Mouse (Mus musculus): ENCODE measurements around the gene Fads1. TPM values are rescaled to one million over a fixed set of nuclear protein-coding genes. Genes with fewer than 3 reads are reported as not detected.
"Not testable (repeated sequence)": the region's sequence is repeated elsewhere in the genome, so short reads cannot be mapped to it uniquely, and the experiment has no call there.

The Fads1 gene
- polyA plus RNA-seq, 1 experiment from 2014 or later = 154 TPM

DNA sequence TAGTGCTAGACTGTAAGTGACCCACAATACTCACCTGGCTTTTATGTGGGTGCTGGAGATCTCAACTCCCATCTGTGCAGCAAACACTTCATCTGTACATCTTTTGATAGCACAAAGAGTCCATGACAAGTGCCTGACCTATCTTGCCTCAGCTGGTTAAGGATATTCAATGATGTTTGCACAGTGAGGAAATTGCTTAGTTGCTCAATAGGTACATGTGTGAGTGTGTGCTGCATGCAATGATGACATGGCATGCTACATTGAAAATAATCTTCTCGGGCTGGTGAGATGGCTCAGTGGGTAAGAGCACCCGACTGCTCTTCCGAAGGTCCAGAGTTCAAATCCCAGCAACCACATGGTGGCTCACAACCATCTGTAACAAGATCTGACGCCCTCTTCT, 16.8 kb upstream of the Fads1 start:
- not testable (repeated sequence) for H3K27ac ChIP-seq (ENCODE audit: low read length); ATAC-seq; H3K27me3 ChIP-seq (replicated peaks; ENCODE audit: control insufficient read depth, insufficient read depth, low read length); H3K36me3 ChIP-seq (ENCODE audit: control insufficient read depth, insufficient read depth, low read length); H3K4me1 ChIP-seq (ENCODE audit: control insufficient read depth, insufficient read depth, low read length); H3K9me3 ChIP-seq (ENCODE audit: control insufficient read depth, low read length); H3K9ac ChIP-seq (ENCODE audit: low read depth, low read length); H3K4me3 ChIP-seq (ENCODE audit: low read length); H3K4me2 ChIP-seq (ENCODE audit: low read depth, low read length)
- 95% methylated on average over 4 of the region's 4 CpGs for WGBS

DNA sequence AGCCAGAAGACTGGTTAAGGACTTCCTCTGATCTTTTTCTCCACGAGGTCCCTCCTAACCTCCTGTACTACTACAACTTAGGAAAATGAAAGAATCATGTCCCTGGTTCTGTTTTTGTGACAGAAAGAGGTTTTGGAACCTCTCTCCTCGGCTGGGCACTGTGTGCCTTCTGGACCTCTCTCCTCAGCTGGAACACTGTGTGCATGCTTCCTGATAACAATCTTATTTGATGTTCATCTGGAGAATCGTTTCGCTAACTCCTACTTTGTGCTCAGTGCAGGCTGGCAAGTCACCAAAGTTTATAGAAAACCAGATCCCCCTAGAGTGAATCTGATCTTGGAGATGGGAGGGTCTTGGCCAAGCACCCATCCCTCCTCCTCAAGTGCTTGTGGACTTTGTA, 15.6 kb upstream of the Fads1 start:
- H3K4me1 ChIP-seq (ENCODE audit: control insufficient read depth, insufficient read depth, low read length) = no peaks in the 10 kb centered on the region
- H3K9me3 ChIP-seq (ENCODE audit: control insufficient read depth, low read length) = no peaks in the 10 kb centered on the region
- H3K36me3 ChIP-seq (ENCODE audit: control insufficient read depth, insufficient read depth, low read length) = no peaks in the 10 kb centered on the region
- no peak overlapping the region for H3K4me2 ChIP-seq (ENCODE audit: low read depth, low read length)
- WGBS = 70% methylated on average over 4 of the region's 4 CpGs
- no peak for ATAC-seq
- no peak overlapping the region for H3K9ac ChIP-seq (ENCODE audit: low read depth, low read length)
- no peaks in the 10 kb centered on the region for H3K27me3 ChIP-seq (replicated peaks; ENCODE audit: control insufficient read depth, insufficient read depth, low read length)
- no peak overlapping the region for H3K4me3 ChIP-seq (ENCODE audit: low read length)
- no peak overlapping the region for H3K27ac ChIP-seq (ENCODE audit: low read length)

DNA sequence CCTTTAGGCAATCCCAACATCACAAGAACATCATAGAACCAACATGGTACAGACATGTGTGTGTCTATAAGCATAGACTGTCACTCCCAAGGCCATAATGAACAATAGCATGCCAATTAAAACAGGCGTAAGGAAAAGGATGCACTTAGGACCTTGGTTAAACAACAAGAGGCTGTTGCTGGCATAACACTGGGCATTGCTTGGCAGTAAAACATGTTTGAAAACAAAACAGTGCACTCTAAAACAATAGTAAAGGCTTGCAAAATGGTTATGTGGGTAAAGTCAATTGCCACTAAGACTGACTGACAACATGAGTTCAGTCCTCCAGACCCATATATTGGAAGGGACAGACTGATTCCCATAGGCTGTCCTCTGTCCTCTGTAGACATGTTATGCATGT, 14.7 kb upstream of the Fads1 start:
- no peak overlapping the region for H3K4me3 ChIP-seq (ENCODE audit: low read length)
- H3K27me3 ChIP-seq (replicated peaks; ENCODE audit: control insufficient read depth, insufficient read depth, low read length) = no peaks in the 10 kb centered on the region
- H3K4me1 ChIP-seq (ENCODE audit: control insufficient read depth, insufficient read depth, low read length) = no peaks in the 10 kb centered on the region
- no peak overlapping the region for H3K9ac ChIP-seq (ENCODE audit: low read depth, low read length)
- no peaks in the 10 kb centered on the region for H3K36me3 ChIP-seq (ENCODE audit: control insufficient read depth, insufficient read depth, low read length)
- no peak for ATAC-seq
- no peaks in the 10 kb centered on the region for H3K9me3 ChIP-seq (ENCODE audit: control insufficient read depth, low read length)
- H3K4me2 ChIP-seq (ENCODE audit: low read depth, low read length) = no peak overlapping the region
- 87% methylated on average over 1 of the region's 1 CpGs for WGBS
- H3K27ac ChIP-seq (ENCODE audit: low read length) = no peak overlapping the region

GRCm38 (mm10) chr19:10168441-10168840, 14.2 kb upstream of the Fads1 start:
- Histone ChIP-seq H3K27ac (ENCODE audit: low read length) (no peak overlapping the region), H3K36me3 (ENCODE audit: control insufficient read depth, insufficient read depth, low read length) (no peaks in the 10 kb centered on the region), H3K4me3 (ENCODE audit: low read length) (no peak overlapping the region), H3K9me3 (ENCODE audit: control insufficient read depth, low read length) (no peaks in the 10 kb centered on the region), H3K27me3 (replicated peaks; ENCODE audit: control insufficient read depth, insufficient read depth, low read length) (no peaks in the 10 kb centered on the region), H3K9ac (ENCODE audit: low read depth, low read length) (no peak overlapping the region), H3K4me2 (ENCODE audit: low read depth, low read length) (no peak overlapping the region), H3K4me1 (ENCODE audit: control insufficient read depth, insufficient read depth, low read length) (no peaks in the 10 kb centered on the region)
- 82% methylated on average over 3 of the region's 3 CpGs for WGBS
- ATAC-seq = no peak

- ATAC-seq = no peak
- no peaks in the 10 kb centered on the region for H3K27me3 ChIP-seq (replicated peaks; ENCODE audit: control insufficient read depth, insufficient read depth, low read length)
These were observed 13.5 kb upstream of the Fads1 start for GRCm38 (mm10) chr19:10169179-10169578.

GRCm38 (mm10) chr19:10169692-10170330, 12.9 kb upstream of the Fads1 start:
- ATAC-seq; H3K9ac ChIP-seq (ENCODE audit: low read depth, low read length); H3K36me3 ChIP-seq (ENCODE audit: control insufficient read depth, insufficient read depth, low read length); H3K4me1 ChIP-seq (ENCODE audit: control insufficient read depth, insufficient read depth, low read length); H3K4me3 ChIP-seq (ENCODE audit: low read length); H3K9me3 ChIP-seq (ENCODE audit: control insufficient read depth, low read length); H3K4me2 ChIP-seq (ENCODE audit: low read depth, low read length); H3K27me3 ChIP-seq (replicated peaks; ENCODE audit: control insufficient read depth, insufficient read depth, low read length); H3K27ac ChIP-seq (ENCODE audit: low read length): not testable (repeated sequence)
- 83% methylated on average over 3 of the region's 3 CpGs for WGBS

More at GRCm38 (mm10) chr19:10169179-10169578, 13.5 kb upstream of the Fads1 start:
- Histone ChIP-seq H3K27ac (ENCODE audit: low read length) (no peak overlapping the region), H3K36me3 (ENCODE audit: control insufficient read depth, insufficient read depth, low read length) (no peaks in the 10 kb centered on the region), H3K4me3 (ENCODE audit: low read length) (no peak overlapping the region), H3K9ac (ENCODE audit: low read depth, low read length) (no peak overlapping the region), H3K4me2 (ENCODE audit: low read depth, low read length) (no peak overlapping the region), H3K4me1 (ENCODE audit: control insufficient read depth, insufficient read depth, low read length) (no peaks in the 10 kb centered on the region), H3K9me3 (ENCODE audit: control insufficient read depth, low read length) (no peaks in the 10 kb centered on the region)

DNA sequence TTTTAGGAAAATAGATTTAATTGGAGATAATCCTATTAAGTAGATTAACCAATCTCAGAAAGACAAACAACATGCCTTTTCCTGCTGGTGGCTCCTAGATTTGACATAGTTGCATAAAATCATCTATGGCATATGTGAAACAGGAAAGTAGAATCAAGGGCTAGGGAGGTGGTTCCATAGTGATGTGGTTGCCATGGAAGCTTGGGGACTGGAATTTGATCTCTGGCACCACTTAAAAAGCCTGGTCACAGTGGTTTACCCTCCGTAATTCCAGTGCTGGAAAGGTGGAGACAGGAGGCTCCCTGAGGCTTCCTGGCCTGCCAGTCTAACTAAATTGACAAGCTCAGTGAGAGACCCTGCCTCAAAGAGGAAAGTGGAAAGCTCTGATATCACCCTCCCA, 12.2 kb upstream of the Fads1 start:
- Histone ChIP-seq H3K27ac (ENCODE audit: low read length) (no peak overlapping the region), H3K9ac (ENCODE audit: low read depth, low read length) (no peak overlapping the region), H3K27me3 (replicated peaks; ENCODE audit: control insufficient read depth, insufficient read depth, low read length) (no peaks in the 10 kb centered on the region), H3K9me3 (ENCODE audit: control insufficient read depth, low read length) (no peaks in the 10 kb centered on the region), H3K4me1 (ENCODE audit: control insufficient read depth, insufficient read depth, low read length) (no peaks in the 10 kb centered on the region), H3K4me3 (ENCODE audit: low read length) (no peak overlapping the region), H3K36me3 (ENCODE audit: control insufficient read depth, insufficient read depth, low read length) (no peaks in the 10 kb centered on the region), H3K4me2 (ENCODE audit: low read depth, low read length) (no peak overlapping the region)
- no peak for ATAC-seq
- WGBS = 38% methylated on average over 1 of the region's 1 CpGs

GRCm38 (mm10) chr19:10171359-10171758, 11.3 kb upstream of the Fads1 start:
- Histone ChIP-seq H3K4me3 (ENCODE audit: low read length) (no peak overlapping the region), H3K9me3 (ENCODE audit: control insufficient read depth, low read length) (no peaks in the 10 kb centered on the region), H3K4me1 (ENCODE audit: control insufficient read depth, insufficient read depth, low read length) (no peaks in the 10 kb centered on the region), H3K27me3 (replicated peaks; ENCODE audit: control insufficient read depth, insufficient read depth, low read length) (no peaks in the 10 kb centered on the region), H3K9ac (ENCODE audit: low read depth, low read length) (no peak overlapping the region), H3K27ac (ENCODE audit: low read length) (no peak overlapping the region), H3K4me2 (ENCODE audit: low read depth, low read length) (no peak overlapping the region), H3K36me3 (ENCODE audit: control insufficient read depth, insufficient read depth, low read length) (no peaks in the 10 kb centered on the region)
- WGBS = 80% methylated on average over 7 of the region's 7 CpGs
- no peak for ATAC-seq

GRCm38 (mm10) chr19:10171846-10172245, 10.8 kb upstream of the Fads1 start:
- Histone ChIP-seq H3K9ac (ENCODE audit: low read depth, low read length) (no peak overlapping the region), H3K27me3 (replicated peaks; ENCODE audit: control insufficient read depth, insufficient read depth, low read length) (no peaks in the 10 kb centered on the region), H3K4me1 (ENCODE audit: control insufficient read depth, insufficient read depth, low read length) (no peaks in the 10 kb centered on the region), H3K36me3 (ENCODE audit: control insufficient read depth, insufficient read depth, low read length) (no peaks in the 10 kb centered on the region), H3K27ac (ENCODE audit: low read length) (no peak overlapping the region), H3K9me3 (ENCODE audit: control insufficient read depth, low read length) (no peaks in the 10 kb centered on the region), H3K4me2 (ENCODE audit: low read depth, low read length) (no peak overlapping the region), H3K4me3 (ENCODE audit: low read length) (no peak overlapping the region)
- ATAC-seq = no peak

DNA sequence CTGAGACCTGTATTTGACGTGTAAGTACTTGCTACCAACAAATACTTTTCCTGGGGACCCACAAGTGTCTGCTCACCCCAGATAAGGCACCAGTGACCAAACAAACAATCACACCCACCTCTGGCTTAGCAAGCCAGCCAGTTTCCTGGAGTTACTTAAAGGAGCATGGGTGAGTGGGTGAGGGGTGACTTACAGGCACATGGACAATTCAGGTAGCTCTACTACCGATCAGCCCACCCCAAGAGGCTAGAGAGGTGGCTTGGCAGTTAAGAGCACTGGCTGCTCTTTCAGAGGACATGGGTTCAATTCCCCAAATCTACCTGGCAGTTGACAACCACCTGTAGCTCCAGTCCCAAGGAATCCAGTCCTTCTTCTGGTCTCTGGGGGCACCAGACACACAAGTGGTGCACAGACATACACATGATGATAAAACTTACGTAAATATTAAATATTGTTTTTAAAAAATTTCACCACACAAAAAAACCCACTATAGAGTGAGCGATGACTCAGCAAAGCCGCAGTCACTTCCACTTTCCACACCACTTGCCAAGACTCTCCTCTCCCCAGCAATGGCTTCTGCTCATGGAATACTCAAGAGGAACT, 9.5 kb upstream of the Fads1 start:
- 76% methylated on average over 5 of the region's 5 CpGs for WGBS
- peak; percentile 59; the same call in 1 of the 2 replicates for ATAC-seq

More for the DNA sequence above, 9.5 kb upstream of the Fads1 start:
- H3K27ac ChIP-seq (ENCODE audit: low read length) = no peak overlapping the region
- H3K36me3 ChIP-seq (ENCODE audit: control insufficient read depth, insufficient read depth, low read length) = no peaks in the 10 kb centered on the region
- no peaks in the 10 kb centered on the region for H3K27me3 ChIP-seq (replicated peaks; ENCODE audit: control insufficient read depth, insufficient read depth, low read length)
- no peak overlapping the region for H3K4me3 ChIP-seq (ENCODE audit: low read length)
- no peak overlapping the region for H3K4me2 ChIP-seq (ENCODE audit: low read depth, low read length)
- H3K4me1 ChIP-seq (ENCODE audit: control insufficient read depth, insufficient read depth, low read length) = no peaks in the 10 kb centered on the region
- H3K9ac ChIP-seq (ENCODE audit: low read depth, low read length) = no peak overlapping the region
- no peaks in the 10 kb centered on the region for H3K9me3 ChIP-seq (ENCODE audit: control insufficient read depth, low read length)

Data from intestine, embryonic 16.5 days (tissue).